Mouse (Mus musculus) spleen, postnatal 4 days (tissue): ENCODE measurements around the gene Hepacam2.
"Not testable (repeated sequence)": the region's sequence is repeated elsewhere in the genome, so short reads cannot be mapped to it uniquely, and the experiment has no call there.

Experiments used
- DNase-seq, 2 experiments: peaks; one replicate each; pipeline ENCODE4 v3.0.0; 2022; ENCODE audit warnings: low spot score in 2 of 2

Hepacam2 gene

DNA sequence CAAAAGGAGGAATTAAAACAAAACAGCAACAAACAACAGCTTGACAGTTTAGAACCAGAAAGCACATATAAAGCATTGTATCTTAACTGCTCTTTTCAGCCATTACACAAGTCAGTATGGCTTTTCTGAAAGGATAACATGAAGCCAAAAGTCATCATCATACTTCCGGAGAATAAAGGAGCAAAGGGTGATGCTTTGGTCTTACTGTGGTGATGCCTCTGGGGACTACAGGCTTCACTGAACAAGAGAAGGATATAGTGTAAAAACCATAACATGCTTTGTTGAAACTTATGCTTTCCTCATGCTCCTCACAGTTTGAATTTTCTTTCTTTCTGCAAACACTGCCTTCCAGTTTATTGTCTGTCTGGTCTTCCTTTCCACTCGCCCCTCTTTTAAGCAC, 34.5 kb downstream of the Hepacam2 start:
- no peak for DNase-seq

DNA sequence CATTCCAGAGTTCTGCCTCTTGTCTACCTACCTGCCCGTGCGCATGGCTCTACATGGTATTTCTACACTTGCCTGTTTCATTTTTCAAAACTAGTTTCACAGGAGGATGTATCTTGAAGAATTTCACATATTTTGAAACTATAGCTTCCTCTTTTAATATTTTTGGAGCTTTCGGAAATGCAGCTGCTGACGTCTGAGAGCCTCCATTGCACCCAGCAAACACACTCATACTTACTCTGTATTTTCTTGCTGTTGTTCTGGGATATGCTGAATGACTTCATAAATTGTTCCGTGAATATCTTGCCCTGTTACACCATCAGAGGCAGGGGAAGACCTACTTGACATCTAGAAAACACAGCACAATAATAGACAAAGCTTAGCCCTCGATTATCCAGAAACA, 35.1 kb downstream of the Hepacam2 start:
- DNase-seq, result no peak

- no peak for DNase-seq
These were observed 42.1 kb downstream of the Hepacam2 start for GRCm38 (mm10) chr6:3455944-3456536.

GRCm38 (mm10) chr6:3454421-3454820, 43.7 kb downstream of the Hepacam2 start:
- no peak for DNase-seq

DNA sequence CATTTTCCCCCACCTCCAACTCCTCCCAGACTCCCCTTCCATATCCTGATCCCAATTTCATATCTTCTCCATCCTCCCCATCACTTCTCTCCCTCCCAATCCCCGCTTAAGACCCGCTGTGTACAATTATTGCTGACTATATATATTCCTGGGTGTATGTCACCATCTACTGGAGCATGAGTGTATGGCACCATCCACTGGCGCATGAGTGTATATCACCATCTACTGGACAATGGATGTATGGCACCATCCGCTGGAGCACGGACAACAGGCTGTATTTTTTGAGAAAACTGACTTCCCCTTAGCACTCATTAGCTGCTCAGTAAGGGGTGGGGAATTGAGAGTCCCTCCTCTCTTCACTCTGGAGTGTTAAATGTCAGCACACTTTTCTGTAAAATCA, 50.7 kb downstream of the Hepacam2 start:
- peak; percentile 63 to 75 for DNase-seq

DNA sequence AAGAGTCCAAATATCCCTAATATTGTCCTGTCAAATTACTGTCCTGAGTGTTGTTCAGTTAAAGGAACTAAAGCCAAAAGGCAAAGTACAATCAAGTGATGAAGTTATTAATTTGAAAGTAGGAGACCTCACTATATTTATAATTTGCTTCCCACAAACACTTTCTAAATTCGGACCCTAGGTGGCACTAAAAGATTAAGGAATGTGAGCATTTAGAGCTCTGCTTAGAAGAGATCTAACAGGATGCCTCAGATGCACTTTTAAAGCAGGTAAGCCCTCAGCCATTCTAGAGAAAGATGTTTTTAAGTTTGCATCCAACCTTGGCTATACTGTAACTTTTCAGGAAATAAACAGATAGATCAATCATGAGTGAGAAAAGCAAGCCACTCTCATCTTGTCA, 54.2 kb downstream of the Hepacam2 start:
- no peak for DNase-seq

DNA sequence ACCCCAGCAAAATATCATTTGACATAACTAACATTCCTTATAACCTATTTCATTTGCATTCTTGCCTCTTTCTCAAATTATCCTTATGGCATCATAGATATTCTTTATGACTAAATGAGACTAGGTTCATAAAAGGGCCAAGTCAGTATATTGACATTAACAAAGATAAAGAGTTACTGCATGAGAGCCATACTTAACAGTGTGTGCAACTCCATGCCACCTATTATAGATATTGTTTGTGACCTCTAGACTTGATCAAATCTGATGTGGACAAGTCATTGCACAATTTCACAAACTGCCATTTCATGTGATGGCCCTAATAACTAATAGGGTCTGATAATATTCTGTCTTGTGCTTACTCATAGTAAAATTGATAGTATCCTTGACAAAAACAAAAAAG, 62.0 kb downstream of the Hepacam2 start:
- no peak for DNase-seq

- not testable (repeated sequence) for DNase-seq
These were observed 67.1 kb downstream of the Hepacam2 start for GRCm38 (mm10) chr6:3430976-3431375.

DNA sequence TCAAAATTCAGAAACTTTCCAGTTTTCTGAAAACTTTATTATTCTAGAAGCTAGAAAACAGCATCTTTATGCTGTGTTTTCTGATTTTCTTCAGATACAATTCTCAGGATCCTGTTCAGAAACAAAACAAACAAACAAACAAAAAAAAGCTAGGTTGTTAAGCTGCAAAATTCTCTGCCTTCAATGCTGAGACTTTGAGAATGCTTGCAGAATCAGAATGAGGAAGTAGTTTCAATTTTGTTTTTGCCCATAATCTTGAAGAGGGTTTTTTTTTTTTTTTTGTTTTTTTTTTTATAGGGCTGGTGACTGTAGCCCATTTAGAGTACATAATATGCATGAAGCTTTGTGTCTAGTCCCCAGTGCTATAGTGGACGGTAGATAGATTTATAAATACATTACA, 71.1 kb downstream of the Hepacam2 start:
- DNase-seq, result no peak

- DNase-seq, result not testable (repeated sequence)
These were observed 72.8 kb downstream of the Hepacam2 start for GRCm38 (mm10) chr6:3425333-3425732.

- peak in 1 of 2 experiments; percentile 32 for DNase-seq
These were observed 73.4 kb downstream of the Hepacam2 start for GRCm38 (mm10) chr6:3424613-3425277.
